Mouse (Mus musculus): ENCODE measurements around the gene Slc1a1.

- TF ChIP-seq GATA1 (IDR thresholded peaks at IDR 0.05; ENCODE audit: borderline replicate concordance, low read length): no peak
- no peak for TF ChIP-seq FLI1 (IDR thresholded peaks at IDR 0.05; ENCODE audit: low read length)
Measured at GRCm38 (mm10) chr19:28963513-28963841, 128.6 kb downstream of the Slc1a1 start.

Measured in megakaryocyte, embryonic 14.5 days (primary cell).